Mouse (Mus musculus): ENCODE measurements around the gene Pfdn2. TPM values are rescaled to one million over a fixed set of nuclear protein-coding genes. Genes with fewer than 3 reads are reported as not detected.

Pfdn2 gene
- total and polyA plus RNA-seq, 3 experiments: 36.2 to 329 TPM; not detected in 1

- no peak overlapping the region for H3K4me3 ChIP-seq (ENCODE audit: control insufficient read depth in 1 of 2, insufficient read depth in 1 of 2, low read depth in 2 of 2, low read length in 2 of 2)
- no peak for DNase-seq (ENCODE audit: low read depth, low spot score)
- no peak overlapping the region for H3K9ac ChIP-seq (ENCODE audit: control insufficient read depth, low read depth, low read length, poor library complexity, severe bottlenecking)
- no peaks in the 10 kb centered on the region for H3K9me3 ChIP-seq (replicated peaks; ENCODE audit: insufficient read depth, low read length)
- no peak for TF ChIP-seq MAZ (IDR thresholded peaks at IDR 0.05; ENCODE audit: low read depth, low read length)
- TF ChIP-seq TBP (IDR thresholded peaks at IDR 0.05; ENCODE audit: low read depth, low read length): no peak
- no peak for TF ChIP-seq TCF12 (IDR thresholded peaks at IDR 0.05; ENCODE audit: low read depth, low read length)
- TF ChIP-seq POLR2A (IDR thresholded peaks at IDR 0.05; ENCODE audit: control insufficient read depth in 1 of 2, insufficient read depth in 1 of 2, low read depth in 1 of 2, low read length in 2 of 2, poor library complexity in 1 of 2): no peak
- H3K27me3 ChIP-seq (ENCODE audit: control insufficient read depth in 1 of 2, insufficient read depth in 2 of 2, low read length in 2 of 2): no peaks in the 10 kb centered on the region
- H3K79me2 ChIP-seq (ENCODE audit: control insufficient read depth, insufficient read depth, low read length, poor library complexity): no peaks in the 10 kb centered on the region
- H3K36me3 ChIP-seq (ENCODE audit: control insufficient read depth in 1 of 2, insufficient read depth in 2 of 2, low read length in 2 of 2): 0 out of 4 replicates have a peak, but pooled peaks cover 0 to 2% of the 10 kb centered on the region in 2 experiments
- H3K27ac ChIP-seq (ENCODE audit: control insufficient read depth, low read depth, low read length): no peak overlapping the region
- peaks cover 0 to 2% of the 10 kb centered on the region in 2 experiments; a peak in 1 of 4 replicates for H3K4me1 ChIP-seq (ENCODE audit: control insufficient read depth in 1 of 2, insufficient read depth in 2 of 2, low read length in 2 of 2)
These were observed 20.5 kb downstream of the Pfdn2 start for GRCm38 (mm10) chr1:171365934-171366333.

DNA sequence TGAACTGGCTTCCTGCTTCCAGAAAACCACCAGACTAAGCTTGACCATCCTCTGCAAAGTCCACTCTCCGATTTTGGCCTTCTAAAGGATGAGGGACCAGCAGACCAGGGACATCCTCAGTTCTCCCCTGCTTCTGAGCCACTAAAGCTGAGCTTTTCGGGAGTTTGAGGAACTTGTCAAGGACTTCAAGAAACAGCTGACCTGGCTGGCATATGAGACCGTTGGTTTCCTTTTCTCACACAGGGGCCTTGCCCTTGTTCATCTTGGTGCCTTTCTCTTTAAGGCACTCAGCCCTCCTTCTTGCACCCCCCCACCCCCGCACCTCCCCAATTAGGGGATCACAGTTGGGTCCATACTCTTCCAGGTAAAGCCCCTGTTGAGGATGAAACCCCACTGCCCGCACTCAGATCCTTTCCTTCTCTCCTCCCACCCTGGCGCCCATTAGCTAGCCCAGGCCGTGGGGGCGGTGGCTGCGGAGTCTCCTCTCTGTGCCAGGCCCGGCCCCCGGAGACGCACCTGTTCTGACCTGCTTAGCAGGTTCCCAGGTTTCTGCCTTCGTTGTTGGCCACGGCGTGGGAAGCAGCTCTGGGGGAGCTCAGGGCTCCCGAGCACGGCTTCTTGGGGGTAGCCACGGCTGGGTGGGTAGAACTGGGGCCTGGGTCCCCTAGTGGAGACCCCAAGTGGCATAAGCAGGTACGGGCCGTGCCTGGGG, 24.5 kb downstream of the Pfdn2 start, which contains the start of gene Nectin4:
Gene Nectin4 (plus strand): TSS at position 255 of the 712 bp plus-strand sequence.
- Histone ChIP-seq H3K4me3 (ENCODE audit: control insufficient read depth in 1 of 2, insufficient read depth in 1 of 2, low read depth in 2 of 2, low read length in 2 of 2) (no peak within 1 kb of the TSS), H3K9me3 (replicated peaks; ENCODE audit: insufficient read depth, low read length) (no peaks in the 10 kb centered on the region), H3K4me1 (ENCODE audit: control insufficient read depth in 1 of 2, insufficient read depth in 2 of 2, low read length in 2 of 2) (peaks cover 2 to 3% of the 10 kb centered on the region in 2 experiments; a peak in 2 of 4 replicates), H3K27ac (ENCODE audit: control insufficient read depth, low read depth, low read length) (no peak within 1 kb of the TSS), H3K9ac (ENCODE audit: control insufficient read depth, low read depth, low read length, poor library complexity, severe bottlenecking) (no peak within 1 kb of the TSS), H3K79me2 (ENCODE audit: control insufficient read depth, insufficient read depth, low read length, poor library complexity) (no peaks in the 10 kb centered on the region), H3K36me3 (ENCODE audit: control insufficient read depth in 1 of 2, insufficient read depth in 2 of 2, low read length in 2 of 2) (peaks cover 0 to 3% of the 10 kb centered on the region in 2 experiments; a peak in 2 of 4 replicates), H3K27me3 (ENCODE audit: control insufficient read depth in 1 of 2, insufficient read depth in 2 of 2, low read length in 2 of 2) (no peaks in the 10 kb centered on the region)
- DNase-seq (ENCODE audit: low read depth, low spot score): no peak
- no peak for TF ChIP-seq TCF12 (IDR thresholded peaks at IDR 0.05; ENCODE audit: low read depth, low read length)
- no peak for TF ChIP-seq MEF2A (IDR thresholded peaks at IDR 0.05; ENCODE audit: extremely low read depth, insufficient replicate concordance, low read depth, low read length, poor library complexity, severe bottlenecking)
- TF ChIP-seq ZC3H11A (IDR thresholded peaks at IDR 0.05; ENCODE audit: low read depth, low read length): no peak
- no peak for TF ChIP-seq USF1 (IDR thresholded peaks at IDR 0.05; ENCODE audit: low read depth, low read length)
- TF ChIP-seq EP300 (IDR thresholded peaks at IDR 0.05; ENCODE audit: low read depth in 1 of 2, low read length in 2 of 2): no peak
- no peak for TF ChIP-seq E2F4 (IDR thresholded peaks at IDR 0.05; ENCODE audit: borderline replicate concordance, low read depth, low read length)
- TF ChIP-seq RCOR1 (IDR thresholded peaks at IDR 0.05; ENCODE audit: low read depth, low read length): no peak
- TF ChIP-seq GABPA (IDR thresholded peaks at IDR 0.05; ENCODE audit: low read depth, low read length): no peak
- no peak for TF ChIP-seq POLR2AphosphoS2 (IDR thresholded peaks at IDR 0.05; ENCODE audit: low read length)
- no peak for TF ChIP-seq TAL1 (IDR thresholded peaks at IDR 0.05; ENCODE audit: low read length)
- TF ChIP-seq MYC (IDR thresholded peaks at IDR 0.05; ENCODE audit: low read depth, low read length): no peak
- no peak for TF ChIP-seq SIN3A (IDR thresholded peaks at IDR 0.05; ENCODE audit: low read length)
- TF ChIP-seq RAD21 (IDR thresholded peaks at IDR 0.05; ENCODE audit: low read depth, low read length): no peak
- TF ChIP-seq POLR2A (IDR thresholded peaks at IDR 0.05; ENCODE audit: control insufficient read depth in 1 of 2, insufficient read depth in 1 of 2, low read depth in 1 of 2, low read length in 2 of 2, poor library complexity in 1 of 2): no peak
- TF ChIP-seq CHD2 (IDR thresholded peaks at IDR 0.05; ENCODE audit: low read length): no peak
- no peak for TF ChIP-seq HCFC1 (IDR thresholded peaks at IDR 0.05; ENCODE audit: low read depth, low read length)
- no peak for TF ChIP-seq KAT2A (conservative IDR thresholded peaks at IDR 0.05; ENCODE audit: low read depth, low read length)
- no peak for TF ChIP-seq JUND (IDR thresholded peaks at IDR 0.05; ENCODE audit: low read depth, low read length)
- no peak for TF ChIP-seq MYB (IDR thresholded peaks at IDR 0.05; ENCODE audit: low read depth, low read length)
